Mouse (Mus musculus) hindbrain, embryonic 10.5 days (tissue): ENCODE data around the gene Metap1. TPM values are rescaled to one million over a fixed set of nuclear protein-coding genes. Genes with fewer than 3 reads are reported as not detected.

Source experiments
- DNase-seq: peaks from one replicate; pipeline ENCODE4 v3.0.0-alpha.2; 2017; ENCODE audit warnings: low spot score
- H3K27ac ChIP-seq: fragments of 300-500 bp; sonication (generic); 2 replicates; pipeline ENCODE4 v1.5.1; 2016; ENCODE audit warnings: mild to moderate bottlenecking, moderate library complexity
- H3K27me3 ChIP-seq: fragments of 300-500 bp; sonication (generic); 2 replicates; pipeline ENCODE4 v1.6.1; 2016; ENCODE audit warnings: mild to moderate bottlenecking; ENCODE audit not compliant: poor library complexity, insufficient read depth, severe bottlenecking
- H3K36me3 ChIP-seq: fragments of 300-500 bp; sonication (generic); 2 replicates; pipeline ENCODE4 v1.6.1; 2016; ENCODE audit warnings: mild to moderate bottlenecking, moderate library complexity
- H3K4me1 ChIP-seq: fragments of 300-500 bp; sonication (generic); replicated peaks from 2 replicates; pipeline ENCODE4 v1.6.1; 2016; ENCODE audit warnings: mild to moderate bottlenecking
- H3K4me3 ChIP-seq: fragments of 300-500 bp; sonication (generic); 2 replicates; pipeline ENCODE4 v1.5.1; 2016; ENCODE audit warnings: mild to moderate bottlenecking, moderate library complexity
- H3K9me3 ChIP-seq: fragments of 300-500 bp; sonication (generic); 2 replicates; pipeline ENCODE4 v1.6.1; 2016; ENCODE audit warnings: mild to moderate bottlenecking, moderate library complexity
- WGBS: fragments of 180-500 bp; shearing (Covaris S2); methylation state at CpG from one replicate; pipeline ENCODE4 v1.1.7; 2016; 5-methylcytosine and 5-hydroxymethylcytosine counted together
- polyA plus RNA-seq: library from polyadenylated mRNA; unstranded; fragments of >200 nt; fragmentation: Nextera tagmentation; extraction: Ambion mirVana; gene quantifications from 2 replicates; pipeline ENCODE4 v1.2.1, GENCODE M21; 2016

Gene Metap1
- polyA plus RNA-seq, 1 experiment from 2014 or later: 51.3 TPM

DNA sequence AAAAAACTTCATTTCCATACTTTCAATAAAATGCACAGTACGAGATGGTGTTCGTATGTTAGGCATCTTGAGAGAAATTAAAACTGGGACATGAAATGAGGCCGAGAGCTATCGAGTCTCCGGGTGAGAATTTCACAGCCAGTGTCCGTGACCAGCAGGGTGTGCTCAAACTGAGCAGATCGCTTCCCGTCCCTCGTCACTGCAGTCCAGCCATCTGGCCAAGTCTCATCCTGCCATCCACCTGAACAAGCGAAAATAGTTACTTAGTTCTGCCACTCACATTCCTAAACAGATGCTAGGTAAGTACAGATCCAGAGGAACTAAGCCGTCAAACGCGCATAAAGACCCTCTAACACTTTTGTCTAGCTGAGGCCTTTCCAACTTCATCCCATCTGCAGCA, 29.1 kb downstream of the Metap1 start:
- no peak overlapping the region for H3K27ac ChIP-seq
- no peaks in the 10 kb centered on the region for H3K4me1 ChIP-seq
- H3K36me3 ChIP-seq: peaks cover 96% of the 10 kb centered on the region
- WGBS: 88% methylated on average over 13 of the region's 13 CpGs
- no peaks in the 10 kb centered on the region for H3K9me3 ChIP-seq
- no peak for DNase-seq
- H3K27me3 ChIP-seq: no peaks in the 10 kb centered on the region
- no peak overlapping the region for H3K4me3 ChIP-seq

DNA sequence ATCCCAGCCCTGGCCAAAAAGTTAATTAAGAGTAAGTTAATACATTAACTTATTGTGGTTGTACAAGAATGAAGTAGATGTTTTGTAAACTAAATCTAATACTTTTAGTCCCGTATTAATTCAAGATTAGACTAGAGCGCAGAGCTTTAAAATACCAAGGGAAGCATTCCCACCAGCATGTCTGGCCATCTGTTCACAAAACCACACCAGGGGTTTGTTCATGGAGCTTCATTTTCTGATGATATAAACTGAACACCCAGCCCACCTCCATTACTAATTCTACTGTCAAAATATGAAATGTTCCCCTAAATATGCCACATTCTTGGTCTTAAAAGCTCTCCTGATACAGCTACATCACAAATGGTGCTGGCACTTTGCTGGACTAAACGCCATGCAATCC, 30.9 kb downstream of the Metap1 start:
- H3K27ac ChIP-seq: no peak overlapping the region
- peaks cover 97% of the 10 kb centered on the region for H3K36me3 ChIP-seq
- no peak overlapping the region for H3K4me3 ChIP-seq
- no peak for DNase-seq
- no peaks in the 10 kb centered on the region for H3K9me3 ChIP-seq
- no peaks in the 10 kb centered on the region for H3K4me1 ChIP-seq
- no peaks in the 10 kb centered on the region for H3K27me3 ChIP-seq
- WGBS: 97% methylated on average over 3 of the region's 3 CpGs

DNA sequence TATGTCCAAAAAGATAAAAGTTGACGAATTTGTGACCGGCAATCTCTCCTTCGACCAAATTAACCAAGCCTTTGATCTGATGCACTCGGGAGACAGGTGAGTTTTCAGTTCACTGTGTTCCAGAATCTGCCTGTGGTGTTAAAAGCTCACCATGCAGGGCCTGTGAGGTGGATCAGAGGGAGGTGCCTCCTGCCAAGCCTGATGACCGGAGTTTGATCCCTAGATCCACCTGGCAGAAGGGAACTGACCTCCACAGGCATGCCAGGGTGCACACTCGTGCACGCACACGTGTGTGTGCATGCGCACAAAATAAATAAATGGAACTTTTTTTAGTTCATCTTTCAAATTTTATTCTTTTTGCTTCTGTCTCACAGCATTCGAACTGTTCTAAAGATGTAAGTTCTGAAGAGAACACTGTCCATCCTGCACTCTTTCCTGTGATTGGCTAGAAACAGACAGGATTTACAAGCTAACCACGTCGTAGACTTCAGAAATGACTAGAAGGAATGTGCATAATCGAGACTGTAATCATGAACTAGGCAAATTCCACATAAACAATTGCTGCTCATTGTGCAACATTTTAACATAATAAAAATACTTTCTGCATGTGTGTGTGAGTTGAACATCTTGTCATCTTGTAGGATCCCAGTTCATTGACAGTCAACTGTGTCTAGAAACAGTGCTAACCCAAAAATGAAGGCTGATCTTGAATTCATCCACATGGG, 34.4 kb downstream of the Metap1 start:
- Histone ChIP-seq H3K4me3 (no peak overlapping the region), H3K36me3 (peaks cover 99% of the 10 kb centered on the region), H3K27ac (no peak overlapping the region), H3K9me3 (no peaks in the 10 kb centered on the region), H3K4me1 (no peaks in the 10 kb centered on the region), H3K27me3 (no peaks in the 10 kb centered on the region)
- WGBS: 94% methylated on average over 13 of the region's 13 CpGs
- no peak for DNase-seq

DNA sequence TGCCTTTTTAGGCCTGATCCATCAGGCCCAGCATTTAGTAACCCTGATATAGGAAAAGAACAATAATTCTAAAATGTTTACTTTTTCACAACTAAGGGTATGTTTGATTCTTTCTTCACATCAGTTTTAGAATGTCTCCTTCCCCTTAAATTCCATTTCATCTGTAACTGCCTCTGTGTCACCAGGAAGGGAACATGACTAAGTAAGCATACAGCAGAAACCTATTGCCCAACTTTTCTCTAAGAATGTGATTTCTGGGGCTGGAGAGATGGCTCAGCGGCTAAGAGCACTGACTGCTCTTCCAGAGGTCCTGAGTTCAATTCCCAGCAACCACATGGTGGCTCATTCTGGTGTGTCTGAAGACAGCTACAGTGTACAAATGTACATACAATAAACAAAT, 35.1 kb downstream of the Metap1 start:
- 97% methylated on average over 1 of the region's 1 CpGs for WGBS
- Histone ChIP-seq H3K27ac (no peak overlapping the region), H3K4me1 (no peaks in the 10 kb centered on the region), H3K4me3 (no peak overlapping the region), H3K27me3 (no peaks in the 10 kb centered on the region), H3K9me3 (no peaks in the 10 kb centered on the region), H3K36me3 (peaks cover 99% of the 10 kb centered on the region)
- no peak for DNase-seq

GRCm38 (mm10) chr3:138452169-138452568, 37.1 kb downstream of the Metap1 start:
- no peaks in the 10 kb centered on the region for H3K9me3 ChIP-seq
- H3K36me3 ChIP-seq: peaks cover 97% of the 10 kb centered on the region

GRCm38 (mm10) chr3:138448077-138448860, 41.0 kb downstream of the Metap1 start:
- DNase-seq: no peak
- H3K27ac ChIP-seq: no peak overlapping the region
- peaks cover 30% of the 10 kb centered on the region for H3K4me1 ChIP-seq
- H3K4me3 ChIP-seq: no peak overlapping the region
- no peaks in the 10 kb centered on the region for H3K27me3 ChIP-seq
- no peaks in the 10 kb centered on the region for H3K9me3 ChIP-seq
- 85% methylated on average over 12 of the region's 12 CpGs for WGBS
- H3K36me3 ChIP-seq: peaks cover 84% of the 10 kb centered on the region

More at GRCm38 (mm10) chr3:138452169-138452568, 37.1 kb downstream of the Metap1 start:
- WGBS: 85% methylated on average over 10 of the region's 10 CpGs
- Histone ChIP-seq H3K27ac (no peak overlapping the region), H3K27me3 (no peaks in the 10 kb centered on the region), H3K4me3 (no peak overlapping the region), H3K4me1 (peaks cover 7% of the 10 kb centered on the region; the same call in 1 of the 2 replicates)
- no peak for DNase-seq

- Histone ChIP-seq H3K27me3 (no peaks in the 10 kb centered on the region), H3K4me3 (peak overlapping the region; percentile 94), H3K9me3 (no peaks in the 10 kb centered on the region), H3K4me1 (peaks cover 38% of the 10 kb centered on the region), H3K27ac (peak overlapping the region; percentile 96), H3K36me3 (peaks cover 37% of the 10 kb centered on the region)
- 6% methylated on average over 9 of the region's 9 CpGs for WGBS
- DNase-seq: no peak
Measured at GRCm38 (mm10) chr3:138443465-138443771, 45.9 kb downstream of the Metap1 start.

DNA sequence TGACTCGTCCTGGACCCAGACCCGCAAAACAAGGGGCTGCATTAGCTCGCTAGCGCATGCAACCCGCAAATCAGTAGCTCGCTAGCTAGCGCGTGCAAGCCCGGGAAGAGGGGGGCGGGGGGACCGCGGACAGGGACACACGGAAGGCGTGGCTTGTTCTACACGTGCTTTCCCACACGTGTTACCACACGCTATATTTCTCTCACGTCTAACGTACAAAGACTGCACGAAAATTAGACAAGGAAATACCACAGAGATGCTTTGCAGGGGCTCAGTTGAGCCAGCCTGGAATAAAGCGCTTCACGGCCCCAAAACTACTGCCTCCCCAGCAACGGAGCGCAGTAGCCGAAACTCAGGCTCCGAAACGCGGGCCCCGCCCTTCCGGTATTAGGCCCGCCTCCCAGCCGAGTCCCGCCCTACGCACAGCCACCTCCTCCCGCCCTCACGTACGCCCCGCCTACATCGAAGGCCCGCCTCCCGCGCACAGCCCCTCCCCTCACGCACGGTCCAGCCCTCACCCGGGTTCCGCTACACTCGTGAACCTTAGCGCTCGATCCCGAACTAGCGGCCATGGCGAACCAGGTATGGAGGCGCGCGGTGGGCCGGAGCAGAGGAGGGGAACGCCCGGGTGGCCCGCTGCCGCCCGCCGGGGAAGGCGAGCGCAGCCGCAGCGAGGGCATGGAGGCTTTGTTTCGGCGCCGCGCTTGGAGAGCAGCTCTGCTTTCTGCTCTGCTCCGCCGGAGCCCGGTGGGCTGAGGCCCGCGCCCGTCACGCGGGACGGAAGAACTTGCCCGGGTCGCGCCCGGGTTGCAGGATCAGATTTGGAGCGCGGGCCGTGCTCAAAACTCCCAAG, 46.5 kb downstream of the Metap1 start, which contains the start of gene Adh5:
Adh5 (plus strand) TSS at position 482 of the 853 bp plus-strand sequence.
- peak; percentile 97 for DNase-seq
- Histone ChIP-seq H3K36me3 (peaks cover 31% of the 10 kb centered on the region), H3K4me3 (peak within 1 kb of the TSS; percentile 94), H3K9me3 (no peaks in the 10 kb centered on the region), H3K27ac (peak within 1 kb of the TSS; percentile 96), H3K27me3 (no peaks in the 10 kb centered on the region), H3K4me1 (peaks cover 38% of the 10 kb centered on the region)
- WGBS: under 1% methylated on average over 86 of the region's 86 CpGs

DNA sequence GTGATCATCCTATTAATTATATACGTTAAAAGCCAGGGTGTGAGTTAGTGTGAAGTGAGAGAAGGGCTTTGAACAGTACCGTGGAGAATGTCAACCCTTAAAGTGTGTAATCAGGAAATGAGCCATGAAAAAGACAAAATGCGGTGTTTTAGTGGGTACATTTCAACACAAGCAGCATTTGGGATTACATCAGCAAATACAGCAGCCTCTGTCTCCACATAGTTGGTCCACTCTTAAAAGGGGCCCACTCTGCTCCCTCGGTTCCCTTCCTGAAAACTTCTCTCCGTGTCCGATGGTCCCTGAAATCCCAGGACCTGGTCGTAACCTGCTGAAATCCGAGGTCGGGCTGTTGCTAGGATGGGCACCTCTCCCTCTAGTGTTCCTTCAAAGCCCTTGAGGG, 47.1 kb downstream of the Metap1 start:
- Histone ChIP-seq H3K4me1 (peaks cover 34% of the 10 kb centered on the region), H3K27me3 (no peaks in the 10 kb centered on the region)

GRCm38 (mm10) chr3:138438716-138439115, 50.6 kb downstream of the Metap1 start:
- DNase-seq: no peak
- no peak overlapping the region for H3K27ac ChIP-seq
- no peaks in the 10 kb centered on the region for H3K27me3 ChIP-seq
- 0 out of 2 replicates have a peak, but pooled peaks cover 3% of the 10 kb centered on the region for H3K9me3 ChIP-seq
- WGBS: 83% methylated on average over 3 of the region's 3 CpGs
- peaks cover 13% of the 10 kb centered on the region for H3K4me1 ChIP-seq
- no peaks in the 10 kb centered on the region for H3K36me3 ChIP-seq
- no peak overlapping the region for H3K4me3 ChIP-seq

More for the DNA sequence above, 47.1 kb downstream of the Metap1 start:
- H3K9me3 ChIP-seq: no peaks in the 10 kb centered on the region
- peak overlapping the region; percentile 94 for H3K4me3 ChIP-seq
- peak overlapping the region; percentile 96 for H3K27ac ChIP-seq
- no peak for DNase-seq
- WGBS: 3% methylated on average over 9 of the region's 9 CpGs
- peaks cover 24% of the 10 kb centered on the region for H3K36me3 ChIP-seq

DNA sequence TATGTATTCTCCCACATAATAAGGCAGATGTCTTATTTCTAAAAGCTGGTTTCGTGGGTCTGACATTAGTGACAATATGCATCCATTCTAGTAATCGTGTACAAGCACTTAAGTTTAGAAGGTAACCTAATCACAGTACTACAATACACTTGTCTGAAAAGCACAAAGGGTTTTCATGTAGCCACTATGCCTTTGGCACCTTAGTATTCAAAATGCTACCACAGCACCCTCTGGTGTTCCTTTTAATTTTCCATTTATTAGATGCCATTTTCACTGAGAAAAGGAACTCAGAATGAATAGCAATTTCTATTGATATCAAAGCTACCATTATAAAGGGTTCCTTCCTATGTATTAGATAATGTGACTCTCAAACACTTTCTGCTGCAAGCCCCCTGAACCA, 57.5 kb downstream of the Metap1 start:
- DNase-seq: no peak
- no peaks in the 10 kb centered on the region for H3K27me3 ChIP-seq
- H3K27ac ChIP-seq: no peak overlapping the region
- H3K9me3 ChIP-seq: 0 out of 2 replicates have a peak, but pooled peaks cover 3% of the 10 kb centered on the region
- no peaks in the 10 kb centered on the region for H3K36me3 ChIP-seq
- no peak overlapping the region for H3K4me3 ChIP-seq
- no peaks in the 10 kb centered on the region for H3K4me1 ChIP-seq
- 84% methylated on average over 2 of the region's 2 CpGs for WGBS

DNA sequence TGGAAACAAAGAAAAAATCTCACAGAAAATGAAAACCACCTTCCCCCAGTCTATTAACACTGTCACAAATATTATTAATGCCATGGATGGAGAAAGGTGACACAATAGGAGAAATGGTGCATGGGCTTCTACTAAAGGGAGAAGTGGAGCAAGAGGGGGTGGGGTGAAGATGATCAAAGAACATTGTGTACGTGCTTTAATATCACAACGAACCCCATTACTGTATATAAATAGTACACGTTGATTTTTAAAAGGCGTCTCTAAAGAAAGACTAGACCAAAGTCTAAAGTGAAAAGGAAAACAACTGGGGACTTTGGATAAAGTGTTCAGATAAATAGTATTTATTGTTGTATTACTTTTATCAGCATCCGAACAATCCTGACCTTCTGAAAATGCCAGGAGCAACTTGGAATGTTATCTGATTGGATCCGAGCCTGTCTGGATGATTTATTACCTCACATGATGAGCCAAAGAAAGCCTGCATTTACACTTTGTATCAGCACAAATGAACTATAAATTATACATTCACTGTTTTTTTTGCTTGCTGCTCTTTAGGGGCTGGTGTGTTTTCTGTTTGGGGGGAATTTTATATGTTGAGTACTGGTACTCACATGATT, 58.8 kb downstream of the Metap1 start:
- H3K4me3 ChIP-seq: no peak overlapping the region
- 88% methylated on average over 6 of the region's 6 CpGs for WGBS
- no peaks in the 10 kb centered on the region for H3K4me1 ChIP-seq
- no peaks in the 10 kb centered on the region for H3K9me3 ChIP-seq
- H3K27ac ChIP-seq: no peak overlapping the region
- H3K27me3 ChIP-seq: no peaks in the 10 kb centered on the region
- no peaks in the 10 kb centered on the region for H3K36me3 ChIP-seq
- DNase-seq: no peak
